Mouse (Mus musculus) adipocyte (in vitro differentiated cells): ENCODE results near the gene F3.

Experiments
- DNase-seq: peaks from one replicate; pipeline ENCODE4 v3.0.0-alpha.2; 2016; ENCODE audit warnings: low spot score

F3 gene

DNA sequence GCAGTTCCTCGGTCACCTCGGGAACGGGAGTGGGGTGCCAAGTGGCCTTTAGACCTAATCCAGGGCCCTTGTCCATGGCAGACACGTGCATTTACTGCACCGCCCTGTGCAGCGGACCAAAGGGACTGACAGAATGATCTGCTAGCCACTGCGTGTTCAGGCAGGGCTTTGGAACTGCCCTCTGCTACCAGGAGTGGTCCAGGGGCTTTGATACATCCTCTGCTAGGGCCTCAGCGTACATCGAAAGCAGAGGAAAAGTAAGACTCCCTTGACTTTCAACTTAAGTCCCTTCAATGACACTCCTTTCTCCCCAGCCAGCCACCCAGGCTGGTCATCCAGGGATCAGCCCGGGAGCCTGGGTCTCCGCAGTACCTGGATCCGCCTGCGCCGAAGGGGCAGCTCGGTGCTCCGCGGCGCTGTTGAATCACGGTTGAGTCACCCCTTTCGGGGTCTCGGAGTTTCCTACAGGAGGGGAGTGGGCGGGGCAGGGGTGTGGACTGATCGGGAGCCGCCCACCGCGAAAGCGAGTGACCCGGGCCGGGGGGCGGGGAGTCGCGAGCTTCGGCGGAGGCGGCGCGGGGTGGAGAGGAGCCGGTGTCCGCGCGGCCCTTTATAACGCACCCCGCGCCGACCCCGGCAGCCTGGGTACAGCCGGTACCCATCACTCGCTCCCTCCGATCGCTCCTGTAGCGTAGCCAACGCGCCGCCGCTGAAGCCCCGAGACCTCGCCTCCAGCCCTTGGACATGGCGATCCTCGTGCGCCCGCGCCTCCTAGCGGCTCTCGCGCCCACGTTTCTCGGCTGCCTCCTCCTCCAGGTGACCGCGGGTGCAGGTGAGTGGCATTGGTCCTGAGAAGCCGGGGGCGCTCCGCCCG lies at the start of gene F3:
TSS of gene F3 (plus strand) at position 567 of the 874 bp plus-strand sequence.
- DNase-seq: peak; percentile 82

DNA sequence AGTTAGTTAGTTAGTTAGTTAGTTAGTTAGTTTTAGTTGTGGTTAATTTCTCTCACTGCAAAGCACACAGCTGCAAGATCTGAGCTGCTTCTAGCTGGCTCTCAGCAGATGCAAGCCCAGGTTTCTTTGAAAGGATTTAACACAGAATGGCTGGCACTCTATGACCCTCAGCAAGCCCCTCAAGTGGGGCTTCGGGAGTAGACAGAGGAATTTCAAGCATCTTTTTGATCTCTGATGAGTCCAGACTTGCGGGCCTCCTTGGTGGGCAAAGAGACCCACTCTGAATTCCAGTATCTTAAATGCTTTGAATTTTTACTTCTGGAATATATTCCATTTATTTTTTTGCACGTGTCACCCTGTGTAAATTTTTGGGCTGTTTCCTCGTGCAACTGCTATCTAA lies 44.4 kb upstream of the F3 start:
- no peak for DNase-seq

DNA sequence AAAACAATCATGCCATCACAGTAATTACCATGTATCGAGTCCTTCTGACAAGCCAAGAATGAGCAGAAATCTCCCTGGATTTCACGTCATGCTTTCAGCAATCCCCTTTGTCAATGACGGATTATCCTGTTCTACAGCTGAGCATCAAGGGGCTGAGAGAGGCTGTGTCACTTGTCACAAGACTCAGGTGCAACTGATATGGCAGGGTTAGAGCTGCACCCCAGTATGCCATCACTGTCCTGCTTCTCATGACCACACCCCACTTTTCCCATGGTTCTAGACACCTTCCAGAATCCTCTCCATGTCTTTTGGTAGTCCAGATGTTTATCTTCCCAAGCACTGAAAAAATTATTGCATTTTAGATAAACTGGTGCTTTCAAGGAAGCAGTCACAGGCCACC lies 43.9 kb upstream of the F3 start:
- DNase-seq: no peak

DNA sequence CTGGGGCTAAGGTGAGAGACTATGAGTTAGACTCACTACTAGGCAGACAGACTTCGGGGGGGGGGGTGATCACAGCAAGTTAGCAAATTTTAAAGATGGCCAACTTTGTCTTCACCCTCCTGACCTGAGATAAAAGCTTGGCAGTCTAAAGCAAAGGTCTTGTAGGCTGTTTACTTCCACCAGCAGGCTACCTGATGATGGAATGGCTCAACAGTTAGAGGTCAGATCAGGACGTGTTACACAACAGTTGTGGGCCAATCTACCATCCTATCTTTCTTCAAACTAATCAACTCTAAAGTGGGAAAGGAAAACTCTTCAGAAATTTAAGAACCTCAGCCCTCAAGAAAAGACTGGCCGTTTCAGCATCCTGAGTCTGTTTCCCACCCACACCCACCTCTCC lies 43.1 kb upstream of the F3 start:
- DNase-seq: no peak

DNA sequence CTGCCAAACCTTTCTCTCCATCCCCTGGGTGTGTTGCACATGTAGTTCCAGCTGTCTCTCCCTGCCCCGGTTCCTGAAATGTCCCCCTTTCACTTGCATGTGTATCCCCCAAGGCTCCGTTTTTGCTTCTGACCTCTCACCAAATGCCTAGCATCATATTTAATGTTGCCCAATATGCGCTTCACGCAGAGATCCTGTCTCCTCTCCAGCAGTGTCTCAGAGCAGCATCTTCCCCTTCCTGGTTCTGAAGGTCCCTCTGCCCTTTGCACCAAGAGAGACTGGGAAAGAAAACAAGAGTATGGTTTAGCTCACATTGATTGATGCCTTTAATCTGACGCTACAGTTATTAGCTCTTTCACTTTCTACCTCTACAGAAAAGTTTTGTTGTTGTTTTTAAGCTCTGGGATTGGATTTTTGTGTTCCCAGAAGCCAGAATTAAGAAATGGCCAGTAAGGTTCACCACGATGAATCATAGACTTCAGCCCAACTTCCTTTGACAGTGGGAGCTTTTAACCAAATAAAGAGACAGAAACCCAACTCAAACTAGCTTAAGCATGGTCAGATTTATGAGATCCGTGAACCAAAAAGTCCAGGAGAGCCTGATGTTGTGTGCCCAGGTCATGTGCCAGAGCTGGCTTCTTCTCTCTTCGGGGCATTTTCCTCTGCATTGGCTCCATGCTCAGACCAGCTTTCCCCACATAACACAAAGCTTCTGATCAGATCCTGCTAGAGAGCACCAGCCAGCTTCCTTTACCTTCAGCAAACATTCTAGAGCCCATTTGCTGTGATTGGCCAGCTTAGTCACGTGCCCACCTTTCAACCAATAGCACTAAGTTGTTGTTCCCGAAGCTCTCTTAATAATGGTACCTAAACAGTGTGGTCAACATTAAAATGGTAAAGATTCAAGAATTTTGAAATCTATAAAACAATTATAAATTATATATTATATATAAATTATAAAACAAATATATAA lies 40.6 kb upstream of the F3 start:
- DNase-seq: peak; percentile 85

DNA sequence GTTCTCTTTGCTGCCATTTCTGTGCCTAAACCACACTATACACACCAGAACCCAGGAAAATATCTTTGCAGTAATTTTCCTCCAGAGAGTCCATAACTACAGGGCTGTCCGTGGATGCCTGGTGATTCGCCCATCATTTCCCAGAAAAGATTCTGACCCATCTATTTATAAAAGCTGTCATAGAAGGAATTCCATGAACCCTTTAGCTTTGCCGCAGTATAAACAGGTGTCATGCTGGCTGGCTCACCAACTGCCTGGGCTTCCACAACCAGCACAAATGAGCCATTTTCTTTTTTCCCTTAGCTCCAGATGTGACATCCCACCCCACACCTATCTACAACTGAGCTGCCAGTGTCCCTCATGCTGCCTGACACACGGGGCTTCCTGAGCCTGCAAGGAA lies 38.8 kb upstream of the F3 start:
- DNase-seq: no peak

DNA sequence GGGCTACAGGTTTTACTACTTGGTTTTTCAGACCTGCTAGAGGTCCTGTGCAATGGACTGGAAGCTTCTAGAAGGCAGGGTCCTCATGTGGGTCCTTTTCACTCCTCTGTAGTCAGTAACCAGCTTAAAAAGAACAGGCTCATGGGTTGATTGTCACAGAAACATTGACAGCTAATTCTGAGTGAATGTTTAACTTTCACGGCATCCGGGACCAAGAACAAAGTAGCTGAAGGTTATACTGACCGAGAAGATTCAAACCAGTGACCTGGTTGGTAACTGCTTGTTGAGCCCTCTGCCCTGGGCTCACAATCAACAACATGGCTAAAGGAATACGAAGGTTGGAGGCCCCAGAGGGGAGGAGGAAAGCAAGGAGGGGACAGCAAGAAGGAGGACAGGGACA lies 38.4 kb upstream of the F3 start:
- DNase-seq: no peak

DNA sequence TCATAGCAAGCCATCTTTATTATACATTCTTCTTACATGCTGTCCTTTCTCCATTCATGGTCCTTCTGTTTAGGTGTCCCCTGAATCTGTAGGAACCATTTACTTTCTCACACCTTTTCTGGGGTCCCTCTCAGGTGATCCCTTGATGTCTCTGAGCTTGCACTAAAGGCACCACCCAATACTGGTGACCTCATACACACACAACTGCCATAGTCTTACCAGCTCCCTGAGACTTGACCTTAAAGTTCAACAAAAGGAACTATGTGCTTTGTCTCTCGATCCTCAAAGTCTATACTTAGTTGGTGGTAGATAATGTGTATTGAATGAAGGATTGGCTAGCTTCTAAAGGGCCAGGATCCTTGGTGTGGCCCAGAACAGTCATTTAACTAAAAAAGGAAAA lies 37.4 kb upstream of the F3 start:
- no peak for DNase-seq

DNA sequence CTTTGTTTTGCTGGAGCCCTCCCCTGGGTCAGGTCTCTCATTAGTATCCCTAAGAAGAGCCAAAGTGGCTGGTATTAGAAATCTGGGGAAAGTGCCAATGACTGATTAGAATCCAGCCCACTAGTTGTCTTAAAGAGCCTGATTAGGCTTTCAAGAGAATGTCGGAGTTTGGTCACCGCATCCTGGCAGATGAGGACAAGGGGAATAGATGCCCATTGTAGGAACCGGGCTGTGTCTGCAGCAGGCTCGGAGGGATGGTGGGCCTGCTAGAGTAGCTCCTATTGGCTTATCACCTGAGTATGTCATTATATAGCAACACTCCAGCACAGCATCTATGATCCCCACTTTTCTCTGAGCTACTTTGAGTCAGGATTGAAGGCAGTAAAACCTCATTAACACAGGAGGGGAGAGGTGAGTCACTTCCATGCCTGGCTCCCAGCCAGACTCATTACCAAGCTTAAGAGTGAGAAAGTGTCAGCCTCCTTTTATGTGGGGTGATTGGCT lies 36.9 kb upstream of the F3 start:
- DNase-seq: no peak

DNA sequence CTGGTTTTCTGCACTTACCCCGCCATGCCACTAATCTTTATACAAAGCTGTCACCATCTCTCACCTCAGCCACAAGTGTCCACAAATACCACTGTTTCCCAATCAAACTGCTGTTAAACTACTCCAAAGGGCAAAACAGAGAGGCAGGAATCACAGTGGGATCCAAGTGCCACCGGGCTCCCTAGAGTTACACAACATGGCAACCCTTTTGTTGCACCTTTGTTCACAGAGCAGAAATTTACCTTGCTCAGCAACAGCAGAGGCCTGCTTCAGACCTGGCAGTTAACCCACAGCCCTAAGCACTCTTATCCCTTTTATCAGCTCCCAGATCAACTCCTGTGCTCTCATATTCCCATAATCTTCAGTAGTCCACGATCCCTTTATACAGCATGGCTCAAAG lies 35.6 kb upstream of the F3 start:
- DNase-seq: no peak

DNA sequence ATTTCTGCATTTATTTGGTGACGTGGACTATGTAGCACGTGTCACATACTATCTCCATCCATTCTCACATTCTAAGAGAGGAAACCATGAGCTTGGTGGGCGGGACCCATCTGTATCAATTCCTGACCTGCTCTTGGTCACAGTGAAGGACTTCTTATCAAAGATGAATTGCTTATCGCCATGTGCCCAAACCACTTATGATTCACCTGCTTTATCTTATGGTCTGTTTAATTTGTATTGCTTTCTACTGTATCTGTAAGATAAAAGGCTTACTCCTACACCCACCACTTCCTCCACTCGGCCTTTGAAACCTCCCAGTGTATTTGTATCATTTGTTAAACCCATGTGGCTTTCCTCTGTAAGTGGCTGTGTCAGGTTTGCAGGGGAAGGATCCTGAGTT lies 34.3 kb upstream of the F3 start:
- DNase-seq: no peak

DNA sequence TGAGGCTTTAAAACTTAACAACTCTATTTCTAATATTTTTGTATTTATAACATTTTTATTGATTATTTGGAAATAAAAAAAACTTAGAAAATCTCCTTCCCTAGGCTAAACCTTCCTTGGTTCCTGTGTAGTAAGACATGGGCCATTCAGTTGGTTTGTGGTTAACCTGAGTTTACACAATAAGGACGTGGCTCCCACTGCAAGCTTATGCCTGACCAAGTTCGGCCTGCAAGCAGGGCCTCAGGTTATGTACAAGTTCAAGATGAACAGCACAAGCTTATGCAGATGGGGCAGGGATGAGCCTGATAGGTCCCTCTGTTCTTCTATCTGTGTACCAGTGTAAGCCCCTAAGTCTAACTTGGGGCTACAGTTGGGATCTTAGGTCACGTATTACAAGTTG lies 33.6 kb upstream of the F3 start:
- no peak for DNase-seq

DNA sequence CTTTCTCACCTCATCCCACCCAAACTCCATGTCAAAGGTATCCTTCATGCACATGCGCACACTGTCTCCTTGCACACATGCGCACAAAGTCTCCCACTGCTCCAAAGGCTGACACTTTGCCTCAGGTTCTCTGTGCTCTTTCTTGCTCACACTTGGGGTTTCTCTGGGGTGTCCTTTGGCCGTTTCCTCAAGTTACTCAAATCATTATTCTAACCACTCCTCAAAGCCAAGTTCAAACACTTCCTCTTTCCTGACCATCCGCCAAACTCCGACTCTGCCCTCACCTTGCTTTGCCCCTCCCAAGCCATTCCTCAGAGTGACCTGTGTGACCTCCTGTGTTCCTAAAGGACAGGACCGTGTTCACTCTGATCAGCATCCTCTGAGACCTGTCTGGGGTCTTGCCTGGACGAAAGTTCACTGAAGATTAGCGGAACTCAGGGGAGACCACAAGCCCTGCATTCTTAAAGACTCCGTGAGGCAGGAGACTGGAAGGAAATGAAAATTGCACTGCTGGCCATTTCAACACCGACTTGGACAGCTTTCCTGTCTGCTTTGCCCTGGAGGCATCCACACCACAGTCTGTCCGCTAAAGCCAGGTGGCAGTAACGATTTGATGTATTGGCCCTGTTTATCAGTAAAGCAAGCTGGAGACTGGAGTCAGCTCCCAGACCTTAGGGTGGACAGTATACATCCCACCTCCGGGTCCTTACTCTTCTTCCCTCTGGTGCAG lies 30.2 kb upstream of the F3 start:
- DNase-seq: peak; percentile 61

DNA sequence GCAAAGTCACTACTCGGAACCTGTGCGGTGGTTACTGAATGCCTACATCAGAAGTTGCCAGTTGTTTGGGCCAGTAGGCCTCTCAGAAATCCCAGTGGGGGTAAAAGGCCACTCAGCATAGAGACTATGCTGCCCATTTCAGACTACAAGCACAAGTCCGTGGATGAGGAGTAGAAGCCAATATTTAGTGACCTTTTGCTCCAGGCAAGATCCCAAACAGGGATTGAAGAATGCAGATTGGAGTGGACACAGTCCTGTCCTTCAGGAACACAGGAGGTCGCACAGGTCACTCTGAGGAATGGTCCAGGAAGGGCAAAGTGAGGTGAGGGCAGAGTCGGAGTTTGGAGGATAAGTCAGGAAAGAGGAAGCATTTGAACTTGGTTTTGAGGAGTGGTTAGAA lies 29.6 kb upstream of the F3 start:
- peak; percentile 61 for DNase-seq

DNA sequence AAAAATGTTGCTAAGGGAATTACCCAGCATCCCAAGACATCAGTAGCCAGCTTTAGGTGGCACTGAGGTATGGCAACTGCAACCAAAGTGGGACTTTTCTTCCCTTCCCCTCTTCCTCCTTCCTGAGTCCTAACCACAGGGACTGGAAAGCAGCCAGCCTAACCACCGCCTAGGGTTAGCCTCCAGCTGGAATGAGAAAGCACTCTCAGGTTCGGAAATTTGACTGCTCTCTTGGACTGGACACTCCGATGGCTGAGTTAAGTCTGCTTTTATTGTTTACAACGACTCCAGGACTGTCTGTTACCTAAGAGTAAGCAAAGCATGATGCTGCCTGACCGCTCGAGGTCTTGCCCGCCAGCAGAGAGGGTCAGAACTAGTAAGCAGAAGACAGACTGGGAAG lies 26.2 kb upstream of the F3 start:
- DNase-seq: peak; percentile 55

DNA sequence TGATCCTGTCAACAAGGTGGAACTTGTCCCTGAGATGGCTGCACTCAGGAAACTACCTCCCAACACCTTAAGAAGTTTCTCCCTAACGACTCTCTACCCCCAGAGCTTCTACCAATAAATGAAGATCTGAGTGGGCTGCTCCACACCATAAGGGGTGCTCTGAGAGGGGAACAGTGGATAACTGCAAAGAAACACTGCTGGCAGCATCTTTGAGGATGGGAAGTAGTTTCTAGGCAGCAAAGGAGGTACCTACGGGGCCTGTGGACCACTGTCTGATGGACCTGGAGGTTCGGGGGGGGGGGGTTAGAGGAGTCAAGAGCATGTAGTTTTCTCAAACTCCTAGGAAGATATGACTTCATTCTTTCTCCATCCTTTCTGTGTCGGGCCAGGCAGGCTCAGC lies 23.9 kb upstream of the F3 start:
- DNase-seq: no peak

DNA sequence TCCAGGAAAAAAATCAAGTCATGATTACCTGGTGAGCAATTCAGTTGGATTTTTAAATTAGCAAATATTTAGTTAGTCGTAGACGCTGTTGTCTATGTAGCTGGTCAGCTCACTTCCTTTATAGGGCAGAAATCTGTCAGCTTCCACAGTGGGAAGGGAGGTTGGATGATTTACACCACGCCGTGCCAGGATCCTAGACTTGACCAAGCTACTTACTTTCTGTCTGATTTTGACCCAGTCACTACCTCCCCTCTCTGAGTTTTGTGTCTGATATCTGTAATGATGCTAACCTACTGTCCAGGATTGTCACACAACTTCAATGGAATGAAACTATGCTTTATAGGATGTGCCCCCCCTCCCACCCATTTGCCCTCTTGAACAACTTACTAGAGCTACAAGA lies 23.5 kb upstream of the F3 start:
- no peak for DNase-seq

DNA sequence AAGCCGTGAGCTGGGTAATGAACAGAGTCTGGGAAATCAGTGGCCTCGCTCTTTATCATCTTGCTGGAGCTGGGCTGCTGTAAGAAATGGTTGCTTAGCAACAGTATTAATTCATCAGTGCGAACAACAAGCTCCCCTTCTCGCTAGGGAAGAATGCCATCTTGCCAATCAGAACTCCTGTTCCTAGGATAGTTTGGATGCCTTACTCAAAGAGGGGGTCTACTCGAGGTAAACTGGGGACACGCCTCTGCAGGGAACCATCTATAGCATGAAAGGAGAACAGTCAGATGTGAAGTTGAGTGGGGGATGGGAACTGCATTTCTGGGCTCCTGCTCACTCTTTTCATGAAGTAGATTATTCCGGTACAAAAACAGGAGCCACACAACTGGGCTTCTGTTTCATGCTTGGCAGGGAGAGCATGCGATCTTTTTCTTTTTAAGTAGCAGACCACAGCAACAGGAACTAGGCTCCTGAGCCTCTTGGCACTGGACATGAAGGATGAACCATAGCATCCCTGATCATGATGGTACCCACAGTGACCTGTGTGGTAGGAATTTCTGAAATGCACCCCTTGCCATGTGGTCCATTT lies 22.9 kb upstream of the F3 start:
- DNase-seq: no peak

DNA sequence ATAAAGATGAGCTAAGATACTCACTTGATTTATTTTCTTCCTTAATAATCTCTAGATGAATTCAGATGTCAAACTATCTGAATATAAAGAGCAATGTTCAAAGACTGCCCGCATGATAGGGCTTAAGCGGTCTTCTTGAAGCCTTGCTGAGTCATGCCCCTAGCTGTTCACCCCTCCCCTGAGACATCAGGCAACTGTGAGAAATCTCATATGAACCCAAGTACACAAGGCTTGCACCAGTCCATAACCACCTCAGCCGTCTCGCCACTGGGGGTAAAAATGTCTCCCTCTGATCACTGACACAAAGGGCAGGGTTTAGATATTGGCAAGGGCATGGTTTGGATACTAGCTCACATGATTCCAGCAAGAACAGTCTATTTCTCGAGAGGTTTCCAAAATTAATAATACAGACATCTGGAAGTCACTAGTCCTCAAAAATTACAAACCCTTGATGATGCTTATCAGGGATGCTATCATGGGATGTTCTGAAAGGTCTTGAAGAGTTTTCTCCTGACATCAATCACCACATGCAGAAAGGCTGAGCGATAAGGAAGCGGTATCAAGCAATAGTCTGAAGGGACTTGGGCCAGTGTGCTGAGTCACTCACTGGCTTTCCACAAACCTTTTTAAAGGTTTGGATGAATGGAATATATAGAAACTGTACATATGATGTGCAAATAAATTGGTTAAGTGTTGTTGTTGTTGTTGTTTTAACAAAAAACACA lies 20.0 kb upstream of the F3 start:
- no peak for DNase-seq

DNA sequence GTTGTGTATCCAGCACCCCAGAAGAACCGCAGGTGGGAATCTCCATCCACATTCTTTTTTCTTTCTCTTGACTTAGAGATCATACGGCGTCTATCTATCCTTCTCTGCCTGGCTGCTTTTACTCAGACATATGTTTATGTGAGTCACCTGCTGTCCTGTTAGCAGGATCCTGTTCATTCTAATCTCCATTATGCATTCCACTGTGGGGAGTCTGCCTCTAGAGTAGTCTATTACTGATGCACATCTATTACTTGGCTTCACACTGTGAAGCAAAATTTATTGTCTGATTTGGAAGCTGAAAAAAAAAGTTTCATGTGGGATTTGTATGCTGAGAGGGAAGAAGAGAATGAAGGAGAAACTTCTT lies 19.5 kb upstream of the F3 start:
- DNase-seq: no peak

DNA sequence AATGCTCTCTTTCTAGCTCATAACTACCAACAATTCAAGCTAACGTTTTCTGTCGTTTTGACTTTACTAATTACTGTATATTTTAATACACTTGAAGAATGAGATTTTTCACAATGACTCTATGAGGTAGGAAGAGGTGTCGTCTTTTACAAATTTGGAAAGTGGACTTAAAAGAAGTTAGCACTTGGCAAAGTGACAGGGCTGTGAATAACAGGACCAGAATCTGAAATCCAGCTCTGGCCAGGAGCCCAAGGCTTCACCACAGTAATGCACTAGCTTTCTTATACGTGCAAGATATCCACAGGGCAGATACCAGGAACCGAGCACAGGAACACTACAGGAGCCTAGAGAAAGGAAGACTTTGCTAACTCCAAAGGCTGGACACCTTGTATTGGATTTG lies 17.2 kb upstream of the F3 start:
- DNase-seq: peak; percentile 56
